Mouse (Mus musculus) hindbrain, embryonic 16.5 days (tissue): ENCODE data around the gene Plau. TPM values are rescaled to one million over a fixed set of nuclear protein-coding genes. Genes with fewer than 3 reads are reported as not detected.

Experiments
- ATAC-seq: fragments of 200-750 bp; cut with Nextera tagmentation; 2 replicates; pipeline ENCODE4 v1.8.0; 2017; ENCODE audit warnings: moderate TSS enrichment, moderate library complexity
- H3K27ac ChIP-seq: fragments of 300-500 bp; sonication (generic); 2 replicates; pipeline ENCODE4 v1.5.1; 2014; ENCODE audit warnings: low read depth, mild to moderate bottlenecking, control low read depth, low read length, moderate library complexity
- H3K27me3 ChIP-seq: fragments of 300-500 bp; sonication (generic); replicated peaks from 2 replicates; pipeline ENCODE4 v1.6.1; 2014; ENCODE audit warnings: low read length; ENCODE audit not compliant: control insufficient read depth, insufficient read depth
- H3K36me3 ChIP-seq: fragments of 300-500 bp; sonication (generic); 2 replicates; pipeline ENCODE4 v1.6.1; 2014; ENCODE audit warnings: mild to moderate bottlenecking, low read length, moderate library complexity, mixed read lengths; ENCODE audit not compliant: control insufficient read depth, insufficient read depth
- H3K4me1 ChIP-seq: fragments of 300-500 bp; sonication (generic); 2 replicates; pipeline ENCODE4 v1.6.1; 2014; ENCODE audit warnings: low read depth, low read length; ENCODE audit not compliant: control insufficient read depth, insufficient read depth
- H3K4me2 ChIP-seq: fragments of 300-500 bp; sonication (generic); 2 replicates; pipeline ENCODE4 v1.6.1; 2014; ENCODE audit warnings: mild to moderate bottlenecking, low read length, control low read depth, moderate library complexity
- H3K4me3 ChIP-seq: fragments of 300-500 bp; sonication (generic); 2 replicates; pipeline ENCODE4 v1.5.1; 2014; ENCODE audit warnings: mild to moderate bottlenecking, low read length, control low read depth, moderate library complexity
- H3K9ac ChIP-seq: fragments of 300-500 bp; sonication (generic); 2 replicates; pipeline ENCODE4 v1.6.1; 2014; ENCODE audit warnings: low read depth, mild to moderate bottlenecking, control low read depth, low read length, moderate library complexity
- H3K9me3 ChIP-seq: fragments of 300-500 bp; sonication (generic); 2 replicates; pipeline ENCODE4 v1.6.1; 2014; ENCODE audit warnings: mild to moderate bottlenecking, low read length, moderate library complexity; ENCODE audit not compliant: control insufficient read depth
- WGBS: fragments of 180-500 bp; shearing (Covaris S2); extraction: QIAGEN DNeasy Blood & Tissue Kit; methylation state at CpG from one replicate; pipeline ENCODE4 v1.1.7; 2014; 5-methylcytosine and 5-hydroxymethylcytosine counted together
- polyA plus RNA-seq: library from polyadenylated mRNA; unstranded; fragments of >200 nt; fragmentation: Nextera tagmentation; extraction: Ambion mirVana; gene quantifications from 2 replicates; pipeline ENCODE4 v1.2.1, GENCODE M21; 2015

The Plau gene
- polyA plus RNA-seq, 1 experiment from 2014 or later = 0.56 TPM

- Histone ChIP-seq H3K27me3 (no peaks in the 10 kb centered on the region), H3K9ac (peak within 1 kb of the TSS; percentile 86), H3K4me3 (peak within 1 kb of the TSS; percentile 80), H3K9me3 (no peaks in the 10 kb centered on the region), H3K4me1 (peaks cover 22% of the 10 kb centered on the region), H3K27ac (peak within 1 kb of the TSS; percentile 83), H3K36me3 (0 out of 2 replicates have a peak, but pooled peaks cover 6% of the 10 kb centered on the region), H3K4me2 (peak within 1 kb of the TSS; percentile 79)
- WGBS = 2% methylated on average over 58 of the region's 76 CpGs
- peak; percentile 90 for ATAC-seq
Measured at GRCm38 (mm10) chr14:20793758-20794531, 42.5 kb upstream of the Plau start, which contains the start of gene Camk2g. TSS of gene Camk2g (minus strand) at chr14:20794088.

DNA sequence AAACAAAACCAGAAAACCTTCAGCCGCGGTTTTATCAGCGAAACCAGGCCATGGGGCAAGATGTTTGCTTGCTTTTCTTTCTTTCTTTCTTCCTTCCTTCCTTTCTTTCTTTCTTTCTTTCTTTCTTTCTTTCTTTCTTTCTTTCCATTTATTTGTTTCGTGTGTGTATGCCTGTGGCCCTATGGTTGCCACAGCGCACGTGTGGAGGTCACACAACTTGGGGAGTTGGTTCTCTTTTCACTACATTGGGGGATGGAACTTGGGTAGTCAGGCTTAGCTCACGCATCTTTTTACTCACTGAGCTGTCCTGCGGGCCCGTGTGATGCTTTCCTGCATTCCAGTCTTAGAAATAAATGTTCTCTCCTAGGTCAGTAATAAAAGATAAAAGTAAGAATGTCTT lies 41.9 kb upstream of the Plau start:
- Histone ChIP-seq H3K4me1 (peaks cover 22% of the 10 kb centered on the region), H3K27ac (no peak overlapping the region), H3K36me3 (0 out of 2 replicates have a peak, but pooled peaks cover 6% of the 10 kb centered on the region), H3K9me3 (no peaks in the 10 kb centered on the region), H3K4me2 (peak overlapping the region; percentile 79), H3K9ac (no peak overlapping the region; the same call in 1 of the 2 replicates), H3K27me3 (no peaks in the 10 kb centered on the region), H3K4me3 (peak overlapping the region; percentile 80)
- no peak for ATAC-seq
- WGBS = 9% methylated on average over 9 of the region's 9 CpGs

DNA sequence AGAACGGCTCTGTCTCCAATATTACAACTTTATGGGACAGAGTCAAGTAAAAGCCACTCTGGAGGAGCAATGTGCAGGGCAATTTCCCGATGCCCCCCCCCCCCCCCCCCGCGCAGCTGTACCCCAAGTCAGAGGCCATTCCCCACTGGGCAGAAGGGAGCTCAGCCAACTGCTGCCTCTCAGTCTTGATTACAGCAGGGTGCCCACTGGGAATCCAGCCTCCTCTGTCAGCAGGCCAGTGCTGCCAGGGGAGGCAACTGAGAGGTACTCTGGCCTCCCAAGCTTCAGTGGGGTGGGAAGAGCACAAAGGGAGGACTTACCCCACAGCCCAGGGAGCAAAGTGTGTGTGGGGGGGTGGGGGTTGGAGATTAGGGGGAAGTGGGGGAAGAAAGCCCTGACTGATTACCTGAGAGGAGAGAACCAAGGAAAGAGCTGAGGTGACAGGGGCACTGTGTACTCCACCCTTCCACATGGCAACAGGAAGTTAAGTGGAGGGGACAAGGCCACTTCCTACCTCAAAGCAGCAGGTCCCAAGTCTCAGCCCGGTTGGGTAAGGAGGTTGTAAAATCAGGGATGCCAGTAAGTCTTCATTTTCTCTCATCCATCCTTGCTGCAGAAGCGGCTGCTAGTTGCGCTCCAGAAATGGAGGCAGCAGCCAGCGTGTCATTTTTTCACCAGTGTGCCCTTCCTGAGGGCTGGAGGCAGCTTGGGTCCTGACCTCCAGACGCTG lies 40.9 kb upstream of the Plau start:
- Histone ChIP-seq H3K4me1 (peaks cover 22% of the 10 kb centered on the region), H3K9me3 (no peaks in the 10 kb centered on the region), H3K36me3 (0 out of 2 replicates have a peak, but pooled peaks cover 6% of the 10 kb centered on the region), H3K27me3 (no peaks in the 10 kb centered on the region), H3K4me3 (no peak overlapping the region), H3K9ac (no peak overlapping the region), H3K4me2 (no peak overlapping the region), H3K27ac (no peak overlapping the region)
- ATAC-seq = no peak
- 45% methylated on average over 7 of the region's 9 CpGs for WGBS

DNA sequence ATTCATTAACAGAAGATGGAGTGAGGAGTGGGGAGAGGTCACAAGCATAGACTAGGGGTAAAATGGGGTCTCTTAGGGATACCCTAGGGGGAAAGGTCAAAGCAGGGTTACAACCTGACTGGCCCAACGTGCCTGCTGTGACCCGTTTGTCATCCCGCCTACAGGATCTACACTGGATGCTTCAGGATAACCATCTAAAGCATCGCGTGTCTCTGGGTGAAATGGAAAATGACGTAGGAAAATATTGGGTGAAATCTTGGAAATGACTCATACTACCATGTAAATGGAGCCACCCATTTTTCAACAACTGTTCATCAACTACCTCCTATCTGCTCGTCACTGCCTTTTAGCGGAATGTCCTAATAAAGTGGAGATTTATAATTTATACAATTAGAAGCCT lies 40.3 kb upstream of the Plau start:
- Histone ChIP-seq H3K9me3 (no peaks in the 10 kb centered on the region), H3K4me3 (no peak overlapping the region), H3K27me3 (no peaks in the 10 kb centered on the region), H3K36me3 (0 out of 2 replicates have a peak, but pooled peaks cover under 1% of the 10 kb centered on the region), H3K27ac (no peak overlapping the region), H3K9ac (no peak overlapping the region), H3K4me2 (no peak overlapping the region), H3K4me1 (peaks cover 19% of the 10 kb centered on the region)
- no peak for ATAC-seq
- 63% methylated on average over 8 of the region's 8 CpGs for WGBS

GRCm38 (mm10) chr14:20796643-20797042 lies 39.8 kb upstream of the Plau start:
- peak; percentile 35; the same call in 1 of the 2 replicates for ATAC-seq
- WGBS = 25% methylated on average over 8 of the region's 8 CpGs
- no peaks in the 10 kb centered on the region for H3K36me3 ChIP-seq

DNA sequence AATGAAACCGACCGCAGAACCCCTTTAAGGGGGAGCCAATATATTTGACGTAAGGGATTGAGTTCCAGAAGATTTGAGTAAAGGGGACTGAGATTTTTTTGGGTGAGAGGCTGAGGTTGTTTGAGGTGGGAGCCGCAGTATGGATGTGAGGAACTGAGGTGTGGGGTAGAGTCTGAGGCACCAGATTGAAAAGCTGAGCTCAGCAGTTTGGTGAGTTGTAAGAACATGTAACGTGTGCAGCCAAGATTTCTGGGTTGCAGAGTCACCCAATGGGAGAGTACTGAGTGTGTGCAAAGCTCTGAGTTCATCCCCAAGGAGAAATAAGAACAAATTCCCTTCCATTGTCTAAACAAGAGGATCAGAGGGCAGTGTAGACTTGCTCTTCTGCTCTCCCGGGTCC lies 38.2 kb upstream of the Plau start:
- Histone ChIP-seq H3K36me3 (no peaks in the 10 kb centered on the region), H3K4me2 (no peak overlapping the region), H3K9me3 (no peaks in the 10 kb centered on the region), H3K9ac (no peak overlapping the region), H3K4me3 (no peak overlapping the region), H3K27ac (no peak overlapping the region), H3K27me3 (no peaks in the 10 kb centered on the region), H3K4me1 (peaks cover 6% of the 10 kb centered on the region)
- WGBS = 85% methylated on average over 6 of the region's 6 CpGs
- no peak for ATAC-seq

More at GRCm38 (mm10) chr14:20796643-20797042, 39.8 kb upstream of the Plau start:
- Histone ChIP-seq H3K9me3 (no peaks in the 10 kb centered on the region), H3K27me3 (no peaks in the 10 kb centered on the region), H3K4me3 (no peak overlapping the region), H3K4me1 (peaks cover 18% of the 10 kb centered on the region), H3K9ac (no peak overlapping the region), H3K27ac (no peak overlapping the region), H3K4me2 (peak overlapping the region; percentile 3; the same call in 1 of the 2 replicates)

DNA sequence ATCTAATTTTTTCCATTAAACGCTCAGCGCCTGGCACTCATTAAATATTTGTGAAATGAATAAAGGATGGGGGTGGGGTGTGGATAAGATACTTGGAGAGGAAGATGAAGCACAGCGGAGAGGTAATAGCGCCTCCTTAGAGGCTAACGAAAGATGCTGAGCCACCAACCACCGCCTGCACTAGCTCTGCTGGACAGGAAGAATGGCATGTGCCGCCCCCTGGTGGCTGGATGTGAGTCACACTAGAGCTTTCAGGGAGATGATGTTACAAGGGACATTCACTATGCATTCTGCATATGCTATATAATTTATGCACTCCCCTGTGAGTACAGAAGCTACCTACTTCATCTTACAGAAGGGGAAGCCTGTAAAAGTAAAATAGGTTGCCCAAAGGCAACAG lies 37.7 kb upstream of the Plau start:
- Histone ChIP-seq H3K4me1 (peaks cover 6% of the 10 kb centered on the region), H3K4me3 (no peak overlapping the region), H3K27ac (no peak overlapping the region), H3K36me3 (no peaks in the 10 kb centered on the region), H3K9ac (no peak overlapping the region), H3K27me3 (no peaks in the 10 kb centered on the region), H3K9me3 (no peaks in the 10 kb centered on the region), H3K4me2 (no peak overlapping the region)
- WGBS = 7% methylated on average over 7 of the region's 7 CpGs
- no peak for ATAC-seq

- Histone ChIP-seq H3K36me3 (no peaks in the 10 kb centered on the region), H3K9me3 (no peaks in the 10 kb centered on the region), H3K4me3 (no peak overlapping the region), H3K9ac (no peak overlapping the region), H3K27me3 (no peaks in the 10 kb centered on the region), H3K27ac (no peak overlapping the region), H3K4me2 (no peak overlapping the region), H3K4me1 (peaks cover 3% of the 10 kb centered on the region; the same call in 1 of the 2 replicates)
- WGBS = 40% methylated on average over 2 of the region's 2 CpGs
- ATAC-seq = peak; percentile 38; the same call in 1 of the 2 replicates
Measured at GRCm38 (mm10) chr14:20802926-20803605, 33.4 kb upstream of the Plau start.

DNA sequence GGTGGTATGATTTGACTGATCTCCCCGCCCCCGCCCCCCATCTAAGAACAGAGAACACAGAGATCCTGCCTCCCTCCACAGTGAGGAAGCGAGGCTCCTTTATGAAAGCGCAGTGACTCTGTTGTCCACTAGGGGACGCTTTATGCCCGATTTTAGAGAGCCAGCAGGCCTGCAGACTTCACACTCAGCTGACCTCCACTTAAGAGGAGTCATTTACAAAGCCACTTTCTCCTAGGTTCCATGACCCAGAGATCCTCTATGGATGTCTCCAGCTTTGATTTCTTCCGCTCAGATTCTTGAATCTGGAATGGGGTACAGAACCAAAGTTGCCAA lies 32.9 kb upstream of the Plau start:
- peak; percentile 69 for ATAC-seq
- H3K9me3 ChIP-seq = no peaks in the 10 kb centered on the region
- H3K4me2 ChIP-seq = no peak overlapping the region
- H3K4me3 ChIP-seq = no peak overlapping the region
- peaks cover 3% of the 10 kb centered on the region; the same call in 1 of the 2 replicates for H3K4me1 ChIP-seq
- H3K27ac ChIP-seq = no peak overlapping the region
- H3K9ac ChIP-seq = no peak overlapping the region
- no peaks in the 10 kb centered on the region for H3K36me3 ChIP-seq
- 7% methylated on average over 7 of the region's 7 CpGs for WGBS
- H3K27me3 ChIP-seq = no peaks in the 10 kb centered on the region
